Mouse (Mus musculus): ENCODE measurements around the gene Itpk1. TPM values are rescaled to one million over a fixed set of nuclear protein-coding genes. Genes with fewer than 3 reads are reported as not detected.

Gene Itpk1
- polyA plus RNA-seq, 1 experiment from 2014 or later, result 10.9 TPM

DNA sequence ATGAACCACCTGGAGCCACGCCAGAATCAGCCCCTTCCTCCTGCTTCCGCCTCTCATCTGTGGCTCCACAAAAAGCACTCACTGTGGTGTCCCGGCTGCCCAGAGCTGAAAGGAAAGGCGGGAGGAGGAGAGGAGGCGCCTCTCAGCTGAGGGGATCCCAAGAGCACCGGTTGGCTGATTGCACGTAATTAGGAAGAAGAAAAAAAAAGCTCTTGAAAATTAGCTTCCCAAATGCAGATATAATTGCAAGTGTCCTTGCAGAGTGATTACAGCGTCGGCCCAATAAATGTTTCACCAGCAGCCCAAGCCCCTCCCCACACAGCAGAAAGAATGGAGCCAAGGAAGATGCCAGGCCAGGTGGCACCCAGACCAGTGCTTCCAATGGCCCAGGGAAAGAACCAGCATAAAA lies 19.2 kb downstream of the Itpk1 start:
- H3K9ac ChIP-seq (replicated peaks; ENCODE audit: low read depth), result no peak overlapping the region
- WGBS, result 37% methylated on average over 9 of the region's 9 CpGs
- no peak for DNase-seq (ENCODE audit: low spot score)
- no peaks in the 10 kb centered on the region for H3K27me3 ChIP-seq (replicated peaks; ENCODE audit: insufficient read depth, low read length)
- ATAC-seq, result no peak
- no peaks in the 10 kb centered on the region for H3K9me3 ChIP-seq (ENCODE audit: low read length)
- H3K4me3 ChIP-seq (ENCODE audit: low read depth, low read length), result no peak overlapping the region
- no peak overlapping the region for H3K4me2 ChIP-seq (replicated peaks; ENCODE audit: low read depth, low read length)
- TF ChIP-seq EP300 (IDR thresholded peaks at IDR 0.05) (no peak), CTCF (IDR thresholded peaks at IDR 0.05) (no peak)
- H3K4me1 ChIP-seq (ENCODE audit: insufficient read depth, low read depth, low read length), result peaks cover 8% of the 10 kb centered on the region; the same call in 1 of the 2 replicates
- H3K27ac ChIP-seq (ENCODE audit: low read length), result peak overlapping the region; percentile 64
- H3K36me3 ChIP-seq (ENCODE audit: insufficient read depth, low read length), result no peaks in the 10 kb centered on the region

DNA sequence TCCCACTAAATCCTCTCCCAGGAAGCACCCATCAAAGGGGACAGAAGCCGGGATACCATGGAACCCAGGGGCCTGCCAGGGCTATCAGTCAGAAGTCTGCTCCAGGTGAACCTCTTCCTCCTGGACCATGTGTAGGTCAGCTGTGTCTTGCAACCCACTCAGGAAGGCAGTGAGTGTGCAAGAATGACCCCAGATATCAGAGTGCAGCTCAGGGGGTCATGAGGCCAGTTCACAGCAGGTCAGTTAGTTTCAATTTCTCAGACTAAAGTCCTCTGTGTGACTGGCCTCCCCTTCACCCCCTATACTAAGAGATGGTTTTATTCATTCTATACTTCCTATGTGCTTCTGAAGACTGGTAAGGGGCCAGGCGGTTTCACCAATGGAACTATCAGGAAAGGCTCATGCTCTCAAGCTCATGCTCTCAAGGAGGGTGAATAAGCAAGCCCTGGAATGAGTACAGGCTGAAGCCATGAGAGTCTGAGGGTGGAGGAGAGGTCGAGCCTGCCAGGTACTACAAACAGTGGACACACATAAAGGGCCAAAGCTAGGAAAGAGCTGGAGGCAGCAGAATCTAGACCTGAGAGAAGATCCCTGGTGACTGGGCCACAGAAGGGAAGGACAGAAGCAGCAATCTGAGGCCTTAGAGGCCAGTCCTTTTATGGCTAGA lies 19.9 kb downstream of the Itpk1 start:
- peak; percentile 71 for DNase-seq (ENCODE audit: low spot score)
- no peaks in the 10 kb centered on the region for H3K9me3 ChIP-seq (ENCODE audit: low read length)
- H3K4me2 ChIP-seq (replicated peaks; ENCODE audit: low read depth, low read length), result no peak overlapping the region
- WGBS, result 52% methylated on average over 3 of the region's 3 CpGs
- ATAC-seq, result peak; percentile 62
- peaks cover 8% of the 10 kb centered on the region; the same call in 1 of the 2 replicates for H3K4me1 ChIP-seq (ENCODE audit: insufficient read depth, low read depth, low read length)
- H3K9ac ChIP-seq (replicated peaks; ENCODE audit: low read depth), result no peak overlapping the region
- H3K36me3 ChIP-seq (ENCODE audit: insufficient read depth, low read length), result no peaks in the 10 kb centered on the region
- H3K27me3 ChIP-seq (replicated peaks; ENCODE audit: insufficient read depth, low read length), result no peaks in the 10 kb centered on the region
- H3K4me3 ChIP-seq (ENCODE audit: low read depth, low read length), result no peak overlapping the region
- H3K27ac ChIP-seq (ENCODE audit: low read length), result peak overlapping the region; percentile 64
- TF ChIP-seq CTCF (IDR thresholded peaks at IDR 0.05), result no peak
- peak; percentile 49; the same call in 1 of the 2 replicates for TF ChIP-seq EP300 (IDR thresholded peaks at IDR 0.05)

DNA sequence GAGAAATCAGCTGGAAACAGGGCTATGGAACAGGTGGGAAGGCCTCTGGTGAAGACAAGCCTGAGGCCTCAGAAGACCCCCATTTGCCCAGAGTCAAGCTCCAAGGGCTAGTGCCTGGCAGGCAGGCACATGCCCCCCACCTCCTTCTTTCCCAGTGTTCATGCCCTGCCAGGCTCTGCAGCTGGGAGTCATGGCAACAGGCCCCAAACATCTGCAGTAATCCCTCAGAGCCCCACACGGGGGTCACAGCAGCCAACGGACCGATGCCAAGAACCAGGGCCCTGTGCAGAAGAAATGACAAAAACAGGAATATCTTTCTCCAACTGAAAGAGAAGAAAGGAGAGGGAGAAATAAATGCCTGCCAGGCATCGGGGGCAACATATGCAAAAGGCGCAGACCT lies 20.8 kb downstream of the Itpk1 start:
- H3K27ac ChIP-seq (ENCODE audit: low read length), result no peak overlapping the region
- no peak for ATAC-seq
- no peaks in the 10 kb centered on the region for H3K27me3 ChIP-seq (replicated peaks; ENCODE audit: insufficient read depth, low read length)
- H3K4me2 ChIP-seq (replicated peaks; ENCODE audit: low read depth, low read length), result no peak overlapping the region
- H3K4me1 ChIP-seq (ENCODE audit: insufficient read depth, low read depth, low read length), result peaks cover 8% of the 10 kb centered on the region; the same call in 1 of the 2 replicates
- TF ChIP-seq EP300 (IDR thresholded peaks at IDR 0.05), result no peak
- no peak for TF ChIP-seq CTCF (IDR thresholded peaks at IDR 0.05)
- WGBS, result 64% methylated on average over 5 of the region's 5 CpGs
- no peak overlapping the region for H3K9ac ChIP-seq (replicated peaks; ENCODE audit: low read depth)
- no peaks in the 10 kb centered on the region for H3K9me3 ChIP-seq (ENCODE audit: low read length)
- DNase-seq (ENCODE audit: low spot score), result no peak
- no peak overlapping the region for H3K4me3 ChIP-seq (ENCODE audit: low read depth, low read length)
- H3K36me3 ChIP-seq (ENCODE audit: insufficient read depth, low read length), result no peaks in the 10 kb centered on the region

- Histone ChIP-seq H3K4me2 (replicated peaks; ENCODE audit: low read depth, low read length) (no peak overlapping the region), H3K27ac (ENCODE audit: low read length) (no peak overlapping the region), H3K9me3 (ENCODE audit: low read length) (no peaks in the 10 kb centered on the region), H3K4me1 (ENCODE audit: insufficient read depth, low read depth, low read length) (peaks cover 8% of the 10 kb centered on the region; the same call in 1 of the 2 replicates), H3K4me3 (ENCODE audit: low read depth, low read length) (no peak overlapping the region), H3K36me3 (ENCODE audit: insufficient read depth, low read length) (no peaks in the 10 kb centered on the region), H3K9ac (replicated peaks; ENCODE audit: low read depth) (no peak overlapping the region), H3K27me3 (replicated peaks; ENCODE audit: insufficient read depth, low read length) (no peaks in the 10 kb centered on the region)
- 83% methylated on average over 6 of the region's 6 CpGs for WGBS
- no peak for ATAC-seq
- DNase-seq (ENCODE audit: low spot score), result no peak
- TF ChIP-seq CTCF (IDR thresholded peaks at IDR 0.05) (no peak), EP300 (IDR thresholded peaks at IDR 0.05) (no peak)
Measured at GRCm38 (mm10) chr12:102683438-102683837, 21.3 kb downstream of the Itpk1 start.

DNA sequence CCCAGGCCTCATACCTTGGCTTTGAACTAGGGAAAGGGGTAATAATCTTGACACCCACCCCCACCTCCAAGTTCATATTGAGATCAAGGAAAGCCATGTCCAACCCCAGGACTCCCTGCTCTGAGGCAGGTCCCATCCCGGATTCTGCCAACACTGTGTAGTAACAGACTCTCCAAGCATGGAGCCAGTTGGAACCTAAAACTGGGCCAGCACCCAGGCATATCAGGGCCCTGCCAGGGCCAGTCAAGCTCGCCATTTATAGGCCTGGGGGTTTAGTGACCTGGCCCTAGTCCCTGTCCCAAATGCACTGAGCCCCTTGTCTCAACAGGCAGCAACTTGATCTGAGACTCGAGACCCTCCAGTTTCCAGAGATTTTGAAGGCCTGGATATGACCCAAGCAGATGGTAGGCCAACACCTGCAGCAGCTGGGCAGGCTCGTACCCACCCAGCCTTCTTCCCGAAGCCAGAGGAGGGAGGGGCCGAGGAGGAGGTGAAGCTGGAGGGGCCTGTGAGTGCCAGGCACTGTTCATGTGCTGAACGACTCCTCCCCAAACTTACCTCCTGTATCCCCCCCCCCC lies 21.9 kb downstream of the Itpk1 start:
- no peaks in the 10 kb centered on the region for H3K9me3 ChIP-seq (ENCODE audit: low read length)
- no peak overlapping the region for H3K4me2 ChIP-seq (replicated peaks; ENCODE audit: low read depth, low read length)
- peaks cover 8% of the 10 kb centered on the region; the same call in 1 of the 2 replicates for H3K4me1 ChIP-seq (ENCODE audit: insufficient read depth, low read depth, low read length)
- H3K27me3 ChIP-seq (replicated peaks; ENCODE audit: insufficient read depth, low read length), result no peaks in the 10 kb centered on the region
- no peak for TF ChIP-seq EP300 (IDR thresholded peaks at IDR 0.05)
- TF ChIP-seq CTCF (IDR thresholded peaks at IDR 0.05), result no peak
- H3K27ac ChIP-seq (ENCODE audit: low read length), result no peak overlapping the region
- DNase-seq (ENCODE audit: low spot score), result no peak
- H3K9ac ChIP-seq (replicated peaks; ENCODE audit: low read depth), result no peak overlapping the region
- no peak for ATAC-seq
- no peak overlapping the region for H3K4me3 ChIP-seq (ENCODE audit: low read depth, low read length)
- whole genome bisulfite sequencing, result 68% methylated on average over 7 of the region's 7 CpGs
- no peaks in the 10 kb centered on the region for H3K36me3 ChIP-seq (ENCODE audit: insufficient read depth, low read length)

DNA sequence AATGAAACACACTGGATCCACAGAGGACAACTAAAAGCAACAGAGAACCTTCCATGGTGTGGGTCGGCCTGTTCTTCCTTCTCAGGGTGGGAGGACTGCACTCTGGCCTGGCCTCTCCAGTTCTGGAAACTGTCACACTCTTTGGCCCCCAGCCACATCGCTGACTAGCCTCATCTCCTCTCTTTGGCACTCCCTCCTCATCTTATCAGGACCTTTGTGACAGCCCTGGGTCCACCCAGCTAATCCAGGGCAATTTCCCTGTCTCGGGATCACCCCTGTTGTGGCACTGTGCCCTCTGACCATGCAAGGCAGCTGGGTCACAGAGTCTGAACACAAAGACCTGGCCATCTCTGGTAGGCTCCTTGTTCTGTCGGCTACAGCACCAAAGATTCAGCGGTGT lies 22.6 kb downstream of the Itpk1 start:
- ATAC-seq, result no peak
- WGBS, result 75% methylated on average over 5 of the region's 5 CpGs

More for the DNA sequence above, 22.6 kb downstream of the Itpk1 start:
- H3K36me3 ChIP-seq (ENCODE audit: insufficient read depth, low read length), result no peaks in the 10 kb centered on the region
- H3K9me3 ChIP-seq (ENCODE audit: low read length), result no peaks in the 10 kb centered on the region
- no peak overlapping the region for H3K27ac ChIP-seq (ENCODE audit: low read length)
- H3K27me3 ChIP-seq (replicated peaks; ENCODE audit: insufficient read depth, low read length), result no peaks in the 10 kb centered on the region
- no peak for TF ChIP-seq CTCF (IDR thresholded peaks at IDR 0.05)
- no peak for TF ChIP-seq EP300 (IDR thresholded peaks at IDR 0.05)
- no peak overlapping the region for H3K4me3 ChIP-seq (ENCODE audit: low read depth, low read length)
- no peak for DNase-seq (ENCODE audit: low spot score)
- H3K4me2 ChIP-seq (replicated peaks; ENCODE audit: low read depth, low read length), result no peak overlapping the region
- peaks cover 8% of the 10 kb centered on the region; the same call in 1 of the 2 replicates for H3K4me1 ChIP-seq (ENCODE audit: insufficient read depth, low read depth, low read length)
- H3K9ac ChIP-seq (replicated peaks; ENCODE audit: low read depth), result no peak overlapping the region
